Mouse (Mus musculus) activated CD4-positive, CD25-positive, alpha-beta regulatory T cell, adult 4 months (primary cell): Measurements from ENCODE around the gene Mamld1. TPM values are rescaled to one million over a fixed set of nuclear protein-coding genes. Genes with fewer than 3 reads are reported as not detected.

Experiments used
- ATAC-seq: one replicate; pipeline ENCODE4 v1.8.0; 2017
- polyA plus RNA-seq, 2 experiments: library from polyadenylated mRNA; unstranded; fragments of 100-300 nt; shearing (Covaris generic); gene quantifications; one replicate each; pipeline ENCODE4 v1.2.1; 2017

Gene Mamld1
- polyA plus RNA-seq, 2 experiments from 2014 or later = not detected

DNA sequence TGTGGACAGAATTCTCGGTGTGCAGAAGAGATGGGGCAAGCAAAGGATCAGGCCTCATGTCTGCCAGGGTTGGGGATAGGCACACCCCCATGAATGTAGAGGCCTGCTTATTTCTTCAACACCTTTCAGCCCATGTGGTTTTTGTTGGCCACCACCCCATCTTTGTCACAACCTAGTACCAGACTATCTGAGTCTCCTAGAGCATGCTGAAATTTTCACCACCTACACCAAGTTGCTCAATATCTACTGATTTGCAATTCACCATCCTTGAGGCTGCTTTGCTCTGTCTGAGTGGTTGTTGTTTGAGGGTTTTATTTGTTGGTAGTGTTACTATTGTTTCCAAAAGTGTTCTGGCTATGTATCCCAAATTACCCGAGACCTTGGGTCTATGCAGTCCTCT, 91.3 kb downstream of the Mamld1 start:
- no peak for ATAC-seq

GRCm38 (mm10) chrX:71149441-71150050, 99.5 kb downstream of the Mamld1 start:
- ATAC-seq = no peak

- no peak for ATAC-seq
Measured at GRCm38 (mm10) chrX:71150551-71151001, 100.5 kb downstream of the Mamld1 start.

GRCm38 (mm10) chrX:71181526-71181925, 131.5 kb downstream of the Mamld1 start:
- ATAC-seq = no peak

- ATAC-seq = no peak
Measured at GRCm38 (mm10) chrX:71183671-71184070, 133.6 kb downstream of the Mamld1 start.

- ATAC-seq = no peak
Measured at GRCm38 (mm10) chrX:71186396-71186795, 136.3 kb downstream of the Mamld1 start.

- ATAC-seq = no peak
Measured at GRCm38 (mm10) chrX:71204776-71205175, 154.7 kb downstream of the Mamld1 start.

Other genes with a start within 250 kb of the Mamld1 start
- gene Mtm1, start 160.5 kb downstream of the Mamld1 start, polyA plus RNA-seq = 1 to 10 TPM; 9.1 to 9.8 TPM